Mouse (Mus musculus): ENCODE results near the gene Dctn1.

DNA sequence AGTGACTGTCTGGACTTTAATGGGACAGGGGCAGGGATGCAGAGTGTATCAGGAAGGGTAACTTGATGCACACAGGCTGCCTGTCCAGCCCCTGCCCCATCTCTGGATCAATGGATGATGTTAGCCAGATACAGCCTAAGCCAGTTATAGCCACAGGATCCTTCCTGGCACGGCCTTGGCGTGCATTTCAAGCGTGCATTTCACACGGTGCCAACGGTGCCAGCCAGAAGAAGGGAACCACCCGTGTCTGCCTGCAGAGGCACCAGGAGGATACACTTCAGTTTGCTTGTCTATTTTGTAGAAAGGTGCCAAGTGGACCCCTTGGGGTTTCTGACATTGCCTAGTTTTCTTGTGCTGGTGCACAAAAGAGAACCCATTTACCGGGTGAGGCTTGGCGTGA lies 25.7 kb upstream of the Dctn1 start:
- TF ChIP-seq CTCF (IDR thresholded peaks at IDR 0.05) = no peak
- TF ChIP-seq POLR2A (IDR thresholded peaks at IDR 0.05; ENCODE audit: insufficient read depth, low read depth, low read length) = no peak
- TF ChIP-seq EP300 (IDR thresholded peaks at IDR 0.05; ENCODE audit: insufficient read depth, low read depth, low read length) = no peak

All from heart, adult 2 months (tissue).